Mouse (Mus musculus): ENCODE measurements around the gene Slc29a2.

GRCm38 (mm10) chr19:4990256-4990625, 33.4 kb upstream of the Slc29a2 start, which contains the start of gene Npas4:
- TF ChIP-seq POLR2A (IDR thresholded peaks at IDR 0.05; ENCODE audit: borderline replicate concordance, insufficient read depth, low read length) (no peak), CTCF (IDR thresholded peaks at IDR 0.05; ENCODE audit: borderline replicate concordance, insufficient read depth, low read depth, low read length) (no peak)

All from cerebellum, adult 2 months (tissue).